Mouse (Mus musculus): ENCODE measurements around the gene Tjp1. TPM values are rescaled to one million over a fixed set of nuclear protein-coding genes. Genes with fewer than 3 reads are reported as not detected.

Tjp1 gene
- total RNA-seq (2021), result 10 to 100 TPM; 26.1 to 32.7 TPM
- long read RNA-seq, experiment 1, partial matches to known transcripts, result 0 of 3 reads
- long read RNA-seq, experiment 1, other reads (novel, unspliced or antisense), result 3 of 3 reads
- long read RNA-seq, experiment 2, partial matches to known transcripts, result 0 of 2 reads
- long read RNA-seq, experiment 2, other reads (novel, unspliced or antisense), result 2 of 2 reads

DNA sequence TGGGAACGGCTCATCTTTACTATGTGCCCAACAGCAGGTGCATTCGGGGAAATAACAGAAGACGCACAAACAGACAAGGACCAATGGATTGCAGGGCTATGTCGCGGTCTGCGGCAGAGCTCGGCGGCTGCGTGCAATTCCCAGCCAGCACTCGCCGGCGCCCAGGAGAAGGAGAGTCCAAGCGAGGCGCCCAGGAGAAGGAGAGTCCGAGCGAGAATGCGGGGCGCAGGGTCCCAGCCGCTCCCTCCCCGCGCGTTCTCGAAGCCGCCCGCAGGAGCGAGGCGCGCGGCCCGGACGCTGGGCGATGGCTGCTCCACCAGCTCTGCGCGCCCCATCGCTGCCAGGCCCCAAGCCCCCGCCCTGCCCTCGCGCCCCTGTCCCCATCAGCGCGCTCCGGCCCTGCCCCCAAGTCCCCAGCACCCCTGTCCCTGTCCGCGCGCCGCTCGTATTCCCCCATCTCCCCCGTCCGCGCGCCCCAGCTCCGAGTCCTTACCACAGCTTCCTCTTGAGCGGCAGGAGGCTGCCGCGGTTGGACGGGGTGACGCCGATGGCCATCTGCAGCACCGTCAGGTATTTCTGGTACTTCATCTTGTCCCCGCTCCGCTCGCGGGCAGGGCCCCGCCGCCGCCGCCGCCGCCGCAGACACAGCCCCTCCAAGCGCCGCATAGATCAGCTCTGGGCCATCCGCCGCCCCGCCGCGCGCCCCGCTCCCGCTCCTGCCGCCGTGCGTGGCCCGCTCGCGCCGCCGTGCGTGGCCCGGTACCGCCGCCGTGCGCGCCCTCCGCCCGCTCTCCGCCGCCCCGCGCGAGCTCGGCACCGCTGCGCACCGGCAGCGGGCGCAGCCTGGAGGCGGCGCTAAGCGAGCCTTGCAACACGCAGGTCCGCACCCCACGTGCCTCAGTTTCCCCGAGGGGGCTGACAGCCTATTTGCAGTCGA is at the start of gene Tjp1:
TSS of gene Tjp1 (minus strand) at position 711 of the 937 bp plus-strand sequence.
- no peak for DNase-seq

GRCm38 (mm10) chr7:65577118-65577517 is 49.5 kb upstream of the Tjp1 start:
- no peak for DNase-seq

- no peak for DNase-seq
Observed at GRCm38 (mm10) chr7:65572731-65573130, 45.1 kb upstream of the Tjp1 start.

- no peak for DNase-seq
Observed at GRCm38 (mm10) chr7:65570691-65571090, 43.1 kb upstream of the Tjp1 start.

DNA sequence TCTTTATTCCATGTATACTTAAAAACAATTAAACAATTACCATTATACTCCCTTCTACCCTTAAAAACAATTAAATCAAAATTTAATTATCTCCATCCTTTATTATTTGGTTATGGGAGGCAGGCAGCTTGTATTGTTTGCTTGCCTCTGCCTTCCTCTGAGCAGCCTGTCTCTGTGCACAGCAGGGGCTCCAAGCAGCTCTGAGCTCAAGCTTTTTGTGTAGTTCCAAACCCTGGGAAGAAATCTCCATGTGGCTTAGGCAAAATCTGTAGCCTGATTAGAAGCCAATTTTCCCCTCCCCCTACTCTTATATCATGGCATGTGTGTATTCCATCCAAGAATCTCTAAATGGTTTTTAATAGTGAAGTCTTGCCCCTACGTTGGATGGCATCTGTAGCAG is 28.4 kb upstream of the Tjp1 start:
- no peak for DNase-seq

GRCm38 (mm10) chr7:65545741-65546140 is 18.2 kb upstream of the Tjp1 start:
- no peak for DNase-seq

GRCm38 (mm10) chr7:65532689-65533088 is 5.1 kb upstream of the Tjp1 start:
- no peak for DNase-seq

- DNase-seq, result no peak
Observed at GRCm38 (mm10) chr7:65523116-65523515, 4.5 kb downstream of the Tjp1 start.

GRCm38 (mm10) chr7:65522490-65522889 is 5.1 kb downstream of the Tjp1 start:
- no peak for DNase-seq

GRCm38 (mm10) chr7:65520622-65521021 is 7.0 kb downstream of the Tjp1 start:
- DNase-seq, result no peak

GRCm38 (mm10) chr7:65519788-65520563 is 7.6 kb downstream of the Tjp1 start:
- peak; percentile 17 for DNase-seq

DNA sequence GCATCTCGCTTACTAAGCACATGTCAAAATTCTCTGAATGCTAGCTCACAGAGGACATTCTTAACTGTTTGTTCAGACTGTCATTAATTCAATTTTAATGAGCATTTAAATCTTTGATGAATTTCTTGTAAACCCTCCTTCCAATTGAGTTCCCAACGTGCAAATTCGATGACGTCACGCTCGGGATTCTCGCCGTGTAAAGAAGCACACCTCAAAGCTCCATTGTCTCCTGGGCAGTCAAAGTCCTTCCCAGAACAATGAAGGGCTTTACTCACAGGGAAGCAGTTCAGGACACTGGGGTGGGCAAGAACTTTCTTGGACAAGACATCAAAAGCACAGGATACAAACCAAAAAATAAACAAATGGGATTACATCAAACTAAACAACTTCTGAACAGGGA is 10.7 kb downstream of the Tjp1 start:
- DNase-seq, result no peak

GRCm38 (mm10) chr7:65513451-65514179 is 14.0 kb downstream of the Tjp1 start:
- no peak for DNase-seq

DNA sequence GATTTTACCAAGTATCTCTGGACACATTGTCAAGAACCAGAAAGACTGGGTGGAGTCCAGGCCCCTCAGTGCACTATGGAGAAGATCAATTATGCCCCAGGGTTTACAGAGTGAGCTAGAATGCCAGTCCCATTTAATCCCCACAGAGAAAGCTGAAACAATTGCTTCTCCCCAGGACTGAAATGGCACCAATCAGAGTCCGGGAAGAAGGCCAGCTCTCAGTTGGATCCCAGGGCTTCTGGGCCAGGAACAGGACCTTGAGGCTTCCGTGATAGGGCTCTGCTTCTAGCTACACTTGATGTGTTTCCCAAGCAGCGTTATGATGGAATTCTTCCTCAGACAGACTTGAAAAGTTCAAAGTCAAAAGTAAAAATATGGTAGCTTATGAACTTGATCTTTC is 18.2 kb downstream of the Tjp1 start:
- peak; percentile 32 for DNase-seq

GRCm38 (mm10) chr7:65507341-65507740 is 20.2 kb downstream of the Tjp1 start:
- DNase-seq, result no peak

DNA sequence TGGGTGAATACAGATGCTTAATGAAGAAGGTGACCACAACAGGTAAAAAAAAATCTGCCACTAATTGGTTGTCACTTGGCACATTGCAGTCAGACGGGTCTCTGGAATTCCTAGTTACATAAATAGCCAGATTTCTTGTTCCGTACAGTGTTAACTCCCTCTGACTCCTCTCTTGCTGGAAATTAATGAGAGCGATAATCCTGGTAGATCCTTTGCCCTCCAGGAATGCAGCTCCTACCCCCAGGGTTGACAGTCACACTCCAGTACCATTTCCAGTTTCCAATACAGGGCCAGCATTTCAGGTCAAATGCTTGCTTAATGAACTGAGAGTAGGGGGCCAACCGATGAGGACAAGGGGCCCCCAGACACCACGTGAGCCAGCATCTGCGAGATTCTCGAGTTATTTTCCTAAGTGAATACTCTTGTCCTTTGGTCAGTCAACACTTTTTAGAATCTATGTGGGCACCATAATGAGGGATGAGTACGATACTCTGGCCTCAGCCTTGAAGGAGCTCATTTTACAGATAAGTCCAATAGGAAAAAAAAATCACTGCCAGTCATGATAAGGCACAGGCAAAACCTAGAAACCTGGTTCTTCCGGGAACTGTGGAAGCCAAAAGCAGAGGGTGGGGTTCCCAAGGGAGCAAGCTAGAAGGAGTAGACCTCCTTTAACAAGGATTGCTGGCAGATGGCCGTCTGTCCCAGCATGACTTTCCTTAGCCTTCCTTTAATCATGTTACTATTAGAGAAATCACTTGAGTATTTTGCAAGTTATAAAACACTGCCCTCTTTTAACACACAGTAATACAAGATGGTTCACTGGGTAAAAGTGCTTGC is 24.9 kb downstream of the Tjp1 start:
- DNase-seq, result no peak

- no peak for DNase-seq
Observed at GRCm38 (mm10) chr7:65500746-65501145, 26.8 kb downstream of the Tjp1 start.

DNA sequence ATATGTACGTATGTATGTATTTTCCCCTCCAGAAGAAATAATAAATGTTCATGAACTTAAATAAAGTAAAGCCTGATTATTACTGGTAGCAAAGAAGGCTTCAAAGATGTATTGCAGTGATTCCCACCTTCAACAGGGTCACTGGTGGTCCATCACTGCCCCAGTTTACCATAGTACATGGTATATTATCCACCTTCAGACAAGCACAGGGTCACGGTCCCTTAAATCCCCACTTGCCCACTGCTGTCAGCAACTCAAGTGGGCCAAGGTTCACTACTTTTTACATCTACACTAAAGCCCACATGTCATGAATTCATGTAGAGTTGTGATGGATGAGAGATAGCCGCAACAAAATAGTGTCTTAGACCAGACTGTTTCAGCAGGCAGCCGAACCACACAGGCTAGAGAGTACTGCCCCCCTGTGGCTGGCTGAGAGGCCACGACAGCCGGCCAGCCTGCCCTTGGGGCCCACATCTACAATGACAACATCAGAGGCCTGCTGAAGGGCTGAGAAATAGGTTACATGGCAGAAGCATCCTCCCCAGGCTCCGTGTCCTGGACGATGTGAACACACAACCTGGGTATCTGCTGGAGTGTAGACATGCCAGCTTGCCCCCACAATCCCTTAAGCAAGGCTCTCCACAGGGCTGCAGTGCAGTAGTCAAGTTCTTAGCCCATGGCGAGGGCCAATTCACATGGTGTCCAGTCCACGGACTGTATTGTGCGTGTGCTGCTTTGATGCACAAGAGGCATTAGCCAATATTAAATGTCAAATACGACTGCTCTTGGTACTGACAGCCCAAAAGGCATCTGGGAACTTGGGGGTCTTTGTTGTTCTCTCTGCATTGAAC is 29.6 kb downstream of the Tjp1 start:
- DNase-seq, result peak; percentile 55

- DNase-seq, result no peak
Observed at GRCm38 (mm10) chr7:65490526-65490925, 37.1 kb downstream of the Tjp1 start.

DNA sequence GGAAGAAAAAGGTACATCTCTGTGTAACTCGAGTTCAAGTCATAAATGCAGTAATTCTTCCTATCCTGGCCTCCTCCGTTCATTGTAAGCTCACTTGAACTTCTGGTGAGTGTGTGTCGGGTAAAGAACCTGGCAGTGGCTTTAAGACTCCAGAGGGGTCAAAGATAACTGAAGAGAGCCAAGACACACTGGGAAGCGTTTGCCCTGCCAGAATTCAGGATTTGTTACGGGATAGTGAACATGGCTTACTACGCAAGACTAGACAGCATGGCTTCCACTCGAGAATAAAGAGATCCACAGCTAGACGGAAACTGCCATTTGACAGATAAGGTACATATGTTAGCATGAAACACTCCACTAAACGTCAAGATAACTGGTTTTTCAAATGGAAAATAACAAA is 37.8 kb downstream of the Tjp1 start:
- DNase-seq, result no peak

All from gastrocnemius, postnatal 25 days (tissue).